Mouse (Mus musculus) liver, embryonic 14.5 days (tissue): ENCODE measurements around the gene Pcdh11x.

Experiments used
- CTCF ChIP-seq: IDR thresholded peaks from 2 replicates; pipeline ENCODE4 v1.5.1; 2016; ENCODE audit warnings: antibody characterized with exemption, low read depth, control low read depth
- EP300 ChIP-seq: IDR thresholded peaks from 2 replicates; pipeline ENCODE4 v1.6.1; 2016; ENCODE audit warnings: antibody characterized with exemption, low read depth

DNA sequence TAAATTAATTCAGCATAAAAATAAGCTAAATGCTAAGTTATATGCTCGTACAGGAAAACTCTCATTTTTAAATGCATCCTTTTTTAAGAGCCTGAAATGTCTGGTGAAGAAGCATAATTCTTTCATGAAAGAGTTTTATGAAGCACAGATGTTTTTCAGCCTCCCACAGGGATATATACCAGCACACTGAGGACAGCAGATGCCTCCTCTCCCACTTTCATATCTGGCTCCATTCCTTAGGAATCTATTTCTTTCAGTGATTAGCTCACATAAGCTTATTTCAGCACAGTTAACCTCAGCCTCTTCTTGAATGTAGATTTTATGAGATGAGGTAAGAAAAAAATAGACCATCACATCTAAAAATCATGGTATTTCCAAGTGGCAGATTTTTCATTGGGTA, 176.2 kb downstream of the Pcdh11x start:
- no peak for TF ChIP-seq EP300
- TF ChIP-seq CTCF = no peak
